ENCODE assay signal across 12 mouse cellular contexts in genomic region chr9:64202866-64203265, GRCm38 (mm10).
"Had no signal": no experiment of that assay in that cellular context is flagged by ENCODE, and none has a peak within 500 bp of the region (broad histone marks: within the 10 kb centered on the region; RNA-seq: fewer than 3 reads in every experiment).

No protein-coding gene starts in this region.

- H3K9me3 ChIP-seq: limb, embryonic 10.5 days; lung, embryonic 15.5 days; midbrain, embryonic 10.5 days; neural tube, embryonic 12.5 days had no signal

- H3K27ac ChIP-seq: left cerebral cortex, adult 2 months; limb, embryonic 10.5 days; liver, embryonic 14.5 days; lung, embryonic 15.5 days; midbrain, embryonic 10.5 days; neural tube, embryonic 12.5 days had no signal

- H3K9ac ChIP-seq: liver, embryonic 14.5 days; lung, embryonic 15.5 days; neural tube, embryonic 12.5 days had no signal

- H3K4me2 ChIP-seq: lung, embryonic 15.5 days; neural tube, embryonic 12.5 days had no signal

- H3K4me1 ChIP-seq: limb, embryonic 10.5 days; lung, embryonic 15.5 days; midbrain, embryonic 10.5 days; neural tube, embryonic 12.5 days had no signal

- H3K4me3 ChIP-seq: left cerebral cortex, adult 2 months; limb, embryonic 10.5 days; lung, embryonic 15.5 days; midbrain, embryonic 10.5 days; myocyte; neural tube, embryonic 12.5 days had no signal

- H3K27me3 ChIP-seq: lung, embryonic 15.5 days; neural tube, embryonic 12.5 days had no signal

- DNase-seq: kidney, adult 2 months; kidney, postnatal 25 days; lung, postnatal 4 days; midbrain, embryonic 14.5 days; thymus, postnatal 4 days had no signal
